17 mouse cellular contexts compared by ENCODE assay signal in the genomic region with DNA sequence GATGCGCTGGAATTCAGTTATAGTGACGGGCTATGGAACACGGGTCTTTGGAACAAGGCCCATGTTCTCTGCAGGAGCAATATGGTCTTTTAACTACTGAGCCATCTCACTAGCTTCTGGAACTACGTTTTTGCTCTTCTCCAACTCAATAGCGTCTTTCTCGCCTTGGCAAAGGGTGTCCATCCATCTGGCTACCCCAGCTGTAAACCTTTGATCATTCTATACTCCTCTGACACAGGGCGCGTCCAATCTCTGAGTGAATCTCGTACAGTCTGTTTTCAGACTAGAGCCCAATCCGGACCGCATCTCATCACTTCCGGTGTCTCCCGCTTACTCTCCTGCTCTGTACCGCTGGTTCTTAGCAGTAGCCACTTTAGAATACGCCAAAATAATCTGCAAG.
DNase-seq lines count a peak whose midpoint lies in the region.
"Had no signal": no experiment of that assay in that cellular context is flagged by ENCODE, and none has a peak within 500 bp of the region (broad histone marks: within the 10 kb centered on the region; RNA-seq: fewer than 3 reads in every experiment).

No protein-coding gene starts in this region.

- DNase-seq in cerebellum, postnatal 10 days, result peak; percentile 57 to 65
- no peak for DNase-seq in cerebellum, adult 9-11 months
- peak; percentile 27 for DNase-seq in layer of hippocampus, adult 9-11 months
- DNase-seq in layer of hippocampus, adult 11-12 months (ENCODE audit: low spot score), result no peak
- DNase-seq in right cerebral cortex, adult 18-20 months, result peak; percentile 9
- no peak for DNase-seq in right cerebral cortex, postnatal 25 days
- DNase-seq in heart, postnatal 25 days (ENCODE audit: low spot score), result no peak
- DNase-seq: adrenal gland, adult 2 months; gastrocnemius, postnatal 36 days; heart, adult 2 months; heart, postnatal 14 days; kidney, adult 11 months; kidney, postnatal 36 days; liver, postnatal 0 days; lung, postnatal 36 days; right cerebral cortex, postnatal 14 days; thymus, postnatal 25 days had no signal

- intact Hi-C loops in heart, postnatal 25 days (cut with DNase I), result no loop called here

Comparison
In these comparisons a context has a peak if more than half of its experiments do, and no peak if none do; other contexts are left out.
1. DNase-seq: peak in cerebellum, postnatal 10 days (2 of 2), layer of hippocampus, adult 9-11 months (single experiment) and right cerebral cortex, adult 18-20 months (single experiment); none in cerebellum, adult 9-11 months (single experiment), layer of hippocampus, adult 11-12 months (single experiment), right cerebral cortex, postnatal 25 days (single experiment) and heart, postnatal 25 days (single experiment).